Mouse (Mus musculus): Measurements from ENCODE around the gene Mfsd12. TPM values are rescaled to one million over a fixed set of nuclear protein-coding genes. Genes with fewer than 3 reads are reported as not detected.

Gene Mfsd12
- polyA plus RNA-seq, 1 experiment from 2014 or later = 12.9 TPM

DNA sequence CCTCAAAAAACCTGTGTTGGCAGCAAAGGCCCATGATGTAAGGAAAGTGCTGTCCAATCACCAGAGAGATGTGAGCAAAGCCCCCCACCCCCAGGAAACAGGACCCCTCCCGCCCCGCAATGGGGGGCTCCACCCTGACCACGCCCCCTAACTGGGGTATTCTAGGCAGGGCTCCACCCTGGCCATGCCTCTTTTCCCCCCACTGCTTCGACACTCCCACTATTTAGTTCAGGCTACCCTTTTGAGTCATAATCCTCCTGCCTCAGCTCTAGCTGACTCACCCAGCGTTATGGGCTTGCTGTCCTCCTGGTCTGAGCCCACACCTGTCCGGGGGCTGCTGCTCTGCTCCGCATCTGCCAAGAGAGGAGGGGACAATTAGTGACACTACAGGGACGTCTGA is 52.0 kb downstream of the Mfsd12 start:
- no peak for ATAC-seq (ENCODE audit: low FRiP score)
- Histone ChIP-seq H3K9me3 (replicated peaks) (no peaks in the 10 kb centered on the region), H3K9ac (no peak overlapping the region), H3K4me3 (no peak overlapping the region), H3K4me2 (replicated peaks) (no peak overlapping the region), H3K27ac (peak overlapping the region; percentile 25), H3K4me1 (peaks cover 78% of the 10 kb centered on the region), H3K36me3 (peaks cover 16% of the 10 kb centered on the region), H3K27me3 (peaks cover 40% of the 10 kb centered on the region)
- WGBS = 10% methylated on average over 8 of the region's 8 CpGs

DNA sequence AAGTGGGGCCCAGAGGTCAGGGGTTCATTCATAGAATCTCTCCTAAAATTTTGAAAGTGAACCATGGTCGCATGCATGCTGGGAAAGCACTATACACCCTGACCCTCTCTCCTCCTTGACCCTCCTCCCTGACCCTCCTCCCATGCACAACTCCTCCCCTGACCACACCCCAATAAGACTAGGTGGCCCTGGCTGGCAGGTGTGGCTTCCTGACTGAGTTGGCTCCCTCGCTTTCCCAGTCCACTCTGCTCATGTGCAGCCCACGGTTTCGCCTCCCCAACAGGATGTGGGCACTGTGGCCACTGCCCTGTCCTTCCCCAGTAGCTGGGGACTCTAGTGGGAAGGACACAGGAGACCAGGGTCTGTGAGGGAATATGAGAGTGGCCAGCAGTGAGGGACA is 53.1 kb downstream of the Mfsd12 start:
- Histone ChIP-seq H3K9me3 (replicated peaks) (no peaks in the 10 kb centered on the region), H3K9ac (no peak overlapping the region), H3K36me3 (0 out of 2 replicates have a peak, but pooled peaks cover 7% of the 10 kb centered on the region), H3K27me3 (peaks cover 33% of the 10 kb centered on the region), H3K27ac (0 out of 2 replicates have a peak overlapping the region, but pooled peaks have one; percentile 75), H3K4me1 (peaks cover 86% of the 10 kb centered on the region), H3K4me3 (no peak overlapping the region), H3K4me2 (replicated peaks) (no peak overlapping the region)
- ATAC-seq (ENCODE audit: low FRiP score) = no peak
- WGBS = 69% methylated on average over 4 of the region's 4 CpGs

DNA sequence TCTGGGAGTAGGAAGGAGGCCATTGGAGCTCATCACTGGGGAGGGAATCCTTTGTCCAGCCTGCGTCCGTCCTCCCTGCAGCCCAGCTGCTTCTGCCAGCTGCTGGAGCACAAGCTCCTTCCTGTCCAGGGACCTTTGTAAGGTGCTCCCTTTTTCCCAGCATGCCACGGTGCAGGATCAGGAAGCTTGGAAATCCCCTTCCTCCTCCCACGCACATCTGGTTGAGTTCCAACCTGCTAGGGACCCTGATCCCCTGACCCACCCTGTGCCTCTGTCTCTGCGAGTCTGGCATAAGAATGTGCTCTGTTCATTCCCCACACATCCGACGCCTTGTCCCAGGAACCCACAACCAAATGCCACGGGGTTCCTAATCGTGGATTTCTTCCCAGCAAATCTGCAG is 53.7 kb downstream of the Mfsd12 start:
- Histone ChIP-seq H3K4me1 (peaks cover 90% of the 10 kb centered on the region), H3K36me3 (0 out of 2 replicates have a peak, but pooled peaks cover under 1% of the 10 kb centered on the region), H3K27me3 (peaks cover 30% of the 10 kb centered on the region), H3K27ac (peak overlapping the region; percentile 75), H3K4me3 (no peak overlapping the region), H3K4me2 (replicated peaks) (no peak overlapping the region), H3K9me3 (replicated peaks) (no peaks in the 10 kb centered on the region), H3K9ac (no peak overlapping the region)
- ATAC-seq (ENCODE audit: low FRiP score) = no peak
- WGBS = 74% methylated on average over 9 of the region's 9 CpGs

DNA sequence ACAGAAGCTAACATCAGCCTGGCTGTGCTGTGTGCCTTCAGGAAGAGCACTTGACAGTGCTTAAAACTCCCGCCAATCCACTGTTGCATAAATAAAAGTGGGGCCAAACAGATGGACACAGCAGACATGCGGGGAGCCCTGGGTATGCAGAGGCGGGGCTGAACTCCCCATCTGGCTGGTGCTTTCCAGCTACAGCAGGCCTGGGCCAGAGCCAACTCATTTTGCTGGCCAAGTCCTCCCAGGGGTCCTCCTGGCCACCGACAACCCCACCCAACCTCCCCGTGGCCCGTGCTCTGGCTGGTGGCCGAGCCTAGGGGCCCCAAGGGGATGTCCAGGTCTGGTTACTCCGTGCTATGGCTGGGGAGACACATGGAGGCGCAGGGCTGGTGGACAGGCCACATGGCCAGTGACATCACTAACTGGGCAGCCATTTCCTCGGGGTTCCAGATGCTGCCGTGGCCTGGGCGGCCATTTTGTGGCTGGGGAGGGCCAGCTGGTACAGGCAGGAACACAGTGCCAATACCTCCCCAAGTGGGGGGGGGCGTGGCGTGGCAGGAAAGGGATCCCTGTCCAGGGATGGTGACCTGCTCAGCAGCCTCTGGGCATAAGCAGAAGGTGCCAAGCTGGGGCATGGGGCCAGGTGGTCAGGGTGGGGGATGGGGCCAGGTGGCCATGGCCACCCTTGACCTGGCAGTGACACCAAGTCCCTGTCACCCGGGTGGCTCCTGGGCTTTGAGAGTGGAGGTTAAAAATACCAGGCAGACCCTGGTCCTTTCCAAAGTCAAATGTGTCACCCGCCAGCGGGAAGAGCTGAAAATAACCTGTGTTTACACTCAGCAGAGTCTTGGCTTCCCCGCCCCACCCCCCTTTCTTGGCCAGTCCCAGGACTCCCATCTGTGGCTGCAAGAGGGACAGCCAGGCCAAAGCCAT is 54.4 kb downstream of the Mfsd12 start:
- 0 out of 2 replicates have a peak, but pooled peaks have one; percentile 2 for ATAC-seq (ENCODE audit: low FRiP score)
- peak overlapping the region; percentile 75 for H3K27ac ChIP-seq

DNA sequence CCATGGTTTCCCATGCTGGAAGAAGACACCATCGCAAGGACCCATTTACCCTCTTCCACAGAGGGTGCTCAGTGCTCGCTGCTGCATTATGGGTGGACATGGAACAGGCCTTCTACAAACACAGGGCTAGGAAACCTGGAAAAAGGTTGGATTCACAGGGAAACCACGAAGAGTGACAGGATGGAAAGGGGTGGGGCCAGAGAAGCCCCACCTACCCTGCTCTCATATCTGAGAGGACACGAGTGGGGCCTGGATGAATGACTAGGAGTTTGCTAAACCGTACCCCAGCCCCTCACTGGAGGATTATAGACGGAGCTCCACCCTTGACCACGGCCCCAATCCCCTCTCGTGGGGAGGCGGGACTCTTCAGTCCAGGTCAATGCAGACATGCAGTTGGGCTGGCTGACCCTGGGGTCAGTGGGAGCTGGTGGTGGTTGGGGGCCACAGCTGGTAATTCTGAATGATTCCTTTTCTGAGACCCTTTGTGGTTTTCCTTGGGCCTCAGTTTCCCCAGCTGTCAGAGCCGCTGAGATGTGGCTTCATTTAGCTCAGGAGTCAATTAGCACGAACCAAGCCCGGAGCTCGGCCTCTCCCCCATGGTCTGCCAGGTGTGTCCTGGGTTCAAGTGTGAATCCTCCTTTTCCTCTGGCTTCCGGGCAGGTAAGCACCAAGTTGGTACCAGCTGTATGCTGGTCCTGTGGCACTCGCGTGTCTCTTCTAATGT is 55.5 kb downstream of the Mfsd12 start:
- WGBS = 74% methylated on average over 16 of the region's 16 CpGs
- Histone ChIP-seq H3K4me1 (peaks cover 89% of the 10 kb centered on the region), H3K4me2 (replicated peaks) (no peak overlapping the region), H3K27ac (peak overlapping the region; percentile 75), H3K36me3 (no peaks in the 10 kb centered on the region), H3K9me3 (replicated peaks) (no peaks in the 10 kb centered on the region), H3K4me3 (no peak overlapping the region), H3K9ac (no peak overlapping the region), H3K27me3 (peaks cover 15% of the 10 kb centered on the region)
- ATAC-seq (ENCODE audit: low FRiP score) = no peak

More for the DNA sequence above, 54.4 kb downstream of the Mfsd12 start:
- no peak overlapping the region; the same call in 1 of the 2 replicates for H3K4me2 ChIP-seq (replicated peaks)
- H3K36me3 ChIP-seq = no peaks in the 10 kb centered on the region
- no peaks in the 10 kb centered on the region for H3K9me3 ChIP-seq (replicated peaks)
- WGBS = 66% methylated on average over 18 of the region's 18 CpGs
- 0 out of 2 replicates have a peak overlapping the region, but pooled peaks have one; percentile 24 for H3K9ac ChIP-seq
- H3K27me3 ChIP-seq = peaks cover 22% of the 10 kb centered on the region
- no peak overlapping the region for H3K4me3 ChIP-seq
- H3K4me1 ChIP-seq = peaks cover 89% of the 10 kb centered on the region

DNA sequence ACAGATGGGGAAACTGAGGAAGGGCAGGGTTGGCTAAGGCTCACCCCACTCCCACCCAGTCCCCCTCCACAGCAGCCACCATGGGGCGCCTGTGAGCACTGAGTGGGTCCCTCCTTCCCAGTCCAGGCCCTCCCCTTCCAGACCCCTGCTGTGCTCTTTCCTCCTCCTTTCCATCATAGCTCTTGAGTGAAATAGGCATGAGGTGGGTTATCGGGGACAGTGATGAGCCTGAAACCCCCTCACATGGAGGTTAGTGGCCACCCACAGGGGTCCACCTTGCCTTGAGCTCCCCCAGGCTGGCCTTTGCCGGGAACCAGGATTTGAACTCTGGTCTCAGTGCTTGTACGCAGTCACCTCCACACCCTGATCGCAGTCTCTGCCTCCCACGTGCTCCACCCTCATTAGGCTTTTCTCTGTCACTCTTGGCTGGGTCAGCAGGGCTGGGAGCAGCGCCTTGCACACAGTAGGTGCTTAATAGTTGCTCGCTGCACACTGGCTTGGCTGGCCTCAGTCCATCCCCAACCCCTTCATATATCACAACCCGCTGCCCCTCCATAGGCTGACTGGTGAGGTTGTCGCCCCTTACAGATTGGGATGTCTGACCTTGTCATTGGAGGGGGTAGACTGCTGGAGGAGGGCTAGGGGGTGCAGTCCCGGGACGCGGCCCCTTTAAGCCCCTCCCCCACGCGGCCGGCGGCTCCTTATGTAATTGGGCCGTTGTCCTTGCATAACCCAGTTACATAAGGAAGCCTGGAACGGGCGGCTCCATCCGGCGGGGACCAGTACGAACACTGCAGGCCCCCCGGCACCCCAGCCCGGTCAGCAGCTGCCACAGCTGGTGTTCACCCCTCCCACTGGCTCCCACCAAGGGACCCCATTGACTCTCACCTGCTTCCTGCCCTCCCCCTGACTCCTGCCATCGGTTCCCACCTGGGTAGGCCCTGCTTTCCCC is 56.3 kb downstream of the Mfsd12 start:
- Histone ChIP-seq H3K27ac (peak overlapping the region; percentile 49; the same call in 1 of the 2 replicates), H3K4me3 (no peak overlapping the region), H3K4me2 (replicated peaks) (peak overlapping the region; percentile 34), H3K36me3 (no peaks in the 10 kb centered on the region), H3K9me3 (replicated peaks) (no peaks in the 10 kb centered on the region), H3K4me1 (peaks cover 92% of the 10 kb centered on the region), H3K27me3 (peaks cover 7% of the 10 kb centered on the region; the same call in 1 of the 2 replicates), H3K9ac (peak overlapping the region; percentile 29)
- 30% methylated on average over 26 of the region's 26 CpGs for WGBS
- ATAC-seq (ENCODE audit: low FRiP score) = no peak

DNA sequence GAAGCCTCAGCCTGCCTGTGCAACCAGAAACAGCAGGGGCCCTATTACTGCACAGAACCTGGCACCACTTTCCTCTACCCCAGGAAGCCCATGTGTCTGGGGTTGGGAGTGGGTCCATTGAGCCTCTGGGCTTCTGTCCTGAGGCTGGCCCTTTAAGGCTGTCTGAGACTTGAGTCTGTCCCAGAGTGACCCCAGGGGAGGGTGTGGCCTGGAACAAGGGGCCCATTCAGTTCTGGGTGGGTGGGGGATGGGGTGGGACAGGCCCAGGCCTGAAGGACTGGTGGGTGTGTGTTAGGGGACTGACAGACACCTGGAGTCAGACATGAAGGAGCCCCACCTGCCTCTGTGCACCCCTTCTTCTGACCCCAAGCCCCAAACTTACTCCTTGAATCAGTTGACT is 57.4 kb downstream of the Mfsd12 start:
- Histone ChIP-seq H3K4me2 (replicated peaks) (no peak overlapping the region), H3K27ac (peak overlapping the region; percentile 49), H3K36me3 (no peaks in the 10 kb centered on the region), H3K27me3 (peaks cover 7% of the 10 kb centered on the region; the same call in 1 of the 2 replicates), H3K9me3 (replicated peaks) (no peaks in the 10 kb centered on the region), H3K9ac (no peak overlapping the region), H3K4me1 (peaks cover 88% of the 10 kb centered on the region), H3K4me3 (no peak overlapping the region)
- no peak for ATAC-seq (ENCODE audit: low FRiP score)

DNA sequence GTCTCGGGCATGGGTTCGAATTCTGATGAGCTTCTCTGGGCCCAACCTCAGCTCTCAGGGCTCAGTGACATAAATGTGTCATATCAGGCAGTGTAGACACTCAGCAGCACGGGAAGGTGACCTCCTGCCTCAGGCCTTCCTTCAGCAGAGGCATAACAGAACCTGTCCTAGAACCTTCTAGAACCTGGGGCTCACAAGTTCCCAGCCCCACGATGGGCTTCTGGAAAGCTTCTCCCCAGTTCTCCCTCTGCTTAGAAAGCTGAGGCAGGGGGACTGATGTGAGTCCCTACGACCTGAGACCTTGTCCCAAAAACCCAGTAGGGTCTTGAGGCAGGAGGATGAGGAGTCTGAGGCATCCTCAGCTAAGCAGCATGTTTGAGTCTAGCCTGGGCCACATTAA is 57.9 kb downstream of the Mfsd12 start:
- H3K9me3 ChIP-seq (replicated peaks) = no peaks in the 10 kb centered on the region
- peaks cover 84% of the 10 kb centered on the region for H3K4me1 ChIP-seq
- 76% methylated on average over 5 of the region's 5 CpGs for WGBS
- peak overlapping the region; percentile 5; the same call in 1 of the 2 replicates for H3K27ac ChIP-seq
- peaks cover 4% of the 10 kb centered on the region for H3K36me3 ChIP-seq
- H3K9ac ChIP-seq = no peak overlapping the region
- no peak overlapping the region for H3K4me3 ChIP-seq
- H3K4me2 ChIP-seq (replicated peaks) = no peak overlapping the region
- ATAC-seq (ENCODE audit: low FRiP score) = no peak
- H3K27me3 ChIP-seq = peaks cover 7% of the 10 kb centered on the region; the same call in 1 of the 2 replicates

Small RNA genes within 50 kb of the gene (microRNA-seq; reads per million reads assigned to microRNA genes)
- not detected for gene Mir6913

Other genes with a start within 250 kb of the Mfsd12 start
- 17.7 and 18.2 TPM in 2 replicates for gene Zbtb7a, start 222.3 kb upstream of the Mfsd12 start, polyA plus RNA-seq (2016; fragmentation: Nextera tagmentation; extraction: Ambion mirVana)
- gene Pias4, start 189.6 kb upstream of the Mfsd12 start, polyA plus RNA-seq (2016; fragmentation: Nextera tagmentation; extraction: Ambion mirVana) = 56.7 and 59.2 TPM in 2 replicates
- gene Eef2, start 180.9 kb upstream of the Mfsd12 start, polyA plus RNA-seq (2016; fragmentation: Nextera tagmentation; extraction: Ambion mirVana) = 539 TPM in 2 replicates
- gene Dapk3, start 174.5 kb upstream of the Mfsd12 start, polyA plus RNA-seq (2016; fragmentation: Nextera tagmentation; extraction: Ambion mirVana) = 86.4 and 94.5 TPM in 2 replicates
- not detected in 2 replicates for gene 4930442H23Rik, start 173.6 kb upstream of the Mfsd12 start, polyA plus RNA-seq (2016; fragmentation: Nextera tagmentation; extraction: Ambion mirVana)
- gene Nmrk2, start 155.4 kb upstream of the Mfsd12 start, polyA plus RNA-seq (2016; fragmentation: Nextera tagmentation; extraction: Ambion mirVana) = not detected in 2 replicates
- 33.7 and 36.8 TPM in 2 replicates for gene Atcay, start 126.7 kb upstream of the Mfsd12 start, polyA plus RNA-seq (2016; fragmentation: Nextera tagmentation; extraction: Ambion mirVana)
- 14.0 and 15.6 TPM in 2 replicates for gene Zfr2, start 124.3 kb upstream of the Mfsd12 start, polyA plus RNA-seq (2016; fragmentation: Nextera tagmentation; extraction: Ambion mirVana)
- 6.3 and 6.8 TPM in 2 replicates for gene Matk, start 104.6 kb upstream of the Mfsd12 start, polyA plus RNA-seq (2016; fragmentation: Nextera tagmentation; extraction: Ambion mirVana)
- gene Mrpl54, start 90.6 kb upstream of the Mfsd12 start, polyA plus RNA-seq (2016; fragmentation: Nextera tagmentation; extraction: Ambion mirVana) = 142 and 155 TPM in 2 replicates
- 36.9 and 38.1 TPM in 2 replicates for gene Apba3, start 90.5 kb upstream of the Mfsd12 start, polyA plus RNA-seq (2016; fragmentation: Nextera tagmentation; extraction: Ambion mirVana)
- 5.4 and 6.8 TPM in 2 replicates for gene Tjp3, start 65.9 kb upstream of the Mfsd12 start, polyA plus RNA-seq (2016; fragmentation: Nextera tagmentation; extraction: Ambion mirVana)
- gene Pip5k1c, start 64.5 kb upstream of the Mfsd12 start, polyA plus RNA-seq (2016; fragmentation: Nextera tagmentation; extraction: Ambion mirVana) = 97.3 and 103 TPM in 2 replicates
- gene Cactin, start 36.4 kb upstream of the Mfsd12 start, polyA plus RNA-seq (2016; fragmentation: Nextera tagmentation; extraction: Ambion mirVana) = 53.3 and 54.5 TPM in 2 replicates
- gene Tbxa2r, start 28.8 kb upstream of the Mfsd12 start, polyA plus RNA-seq (2016; fragmentation: Nextera tagmentation; extraction: Ambion mirVana) = 2.7 and 3.1 TPM in 2 replicates
- gene Gipc3, start 14.2 kb upstream of the Mfsd12 start, polyA plus RNA-seq (2016; fragmentation: Nextera tagmentation; extraction: Ambion mirVana) = not detected in 2 replicates
- 92.0 and 93.4 TPM in 2 replicates for gene Hmg20b, start 7.0 kb upstream of the Mfsd12 start, polyA plus RNA-seq (2016; fragmentation: Nextera tagmentation; extraction: Ambion mirVana)
- 0.52 and 0.88 TPM in 2 replicates for gene 4930404N11Rik, start 8.3 kb downstream of the Mfsd12 start, polyA plus RNA-seq (2016; fragmentation: Nextera tagmentation; extraction: Ambion mirVana)
- gene Fzr1, start 21.0 kb downstream of the Mfsd12 start, polyA plus RNA-seq (2016; fragmentation: Nextera tagmentation; extraction: Ambion mirVana) = 132 and 134 TPM in 2 replicates
- 62.7 and 67.5 TPM in 2 replicates for gene Dohh, start 26.9 kb downstream of the Mfsd12 start, polyA plus RNA-seq (2016; fragmentation: Nextera tagmentation; extraction: Ambion mirVana)
- 5.7 and 5.9 TPM in 2 replicates for gene Gm48551, start 27.0 kb downstream of the Mfsd12 start, polyA plus RNA-seq (2016; fragmentation: Nextera tagmentation; extraction: Ambion mirVana)
- gene Gm48552, start 31.5 kb downstream of the Mfsd12 start, polyA plus RNA-seq (2016; fragmentation: Nextera tagmentation; extraction: Ambion mirVana) = 1.1 and 2.4 TPM in 2 replicates
- gene Smim24, start 35.6 kb downstream of the Mfsd12 start, polyA plus RNA-seq (2016; fragmentation: Nextera tagmentation; extraction: Ambion mirVana) = 1.9 and 2.7 TPM in 2 replicates
- 30.9 and 31.5 TPM in 2 replicates for gene Nfic, start 98.1 kb downstream of the Mfsd12 start, polyA plus RNA-seq (2016; fragmentation: Nextera tagmentation; extraction: Ambion mirVana)
- 37.1 and 41.3 TPM in 2 replicates for gene Celf5, start 125.2 kb downstream of the Mfsd12 start, polyA plus RNA-seq (2016; fragmentation: Nextera tagmentation; extraction: Ambion mirVana)
- 75.1 and 79.5 TPM in 2 replicates for gene Ncln, start 138.9 kb downstream of the Mfsd12 start, polyA plus RNA-seq (2016; fragmentation: Nextera tagmentation; extraction: Ambion mirVana)
- 0.52 and 0.65 TPM in 2 replicates for gene S1pr4, start 142.6 kb downstream of the Mfsd12 start, polyA plus RNA-seq (2016; fragmentation: Nextera tagmentation; extraction: Ambion mirVana)
- 0.75 and 0.82 TPM in 2 replicates for gene Gna15, start 166.7 kb downstream of the Mfsd12 start, polyA plus RNA-seq (2016; fragmentation: Nextera tagmentation; extraction: Ambion mirVana)
- gene Gna11, start 187.7 kb downstream of the Mfsd12 start, polyA plus RNA-seq (2016; fragmentation: Nextera tagmentation; extraction: Ambion mirVana) = 75.2 and 76.3 TPM in 2 replicates
- 476 and 504 TPM in 2 replicates for gene Aes, start 202.0 kb downstream of the Mfsd12 start, polyA plus RNA-seq (2016; fragmentation: Nextera tagmentation; extraction: Ambion mirVana)
- gene Tle2, start 217.1 kb downstream of the Mfsd12 start, polyA plus RNA-seq (2016; fragmentation: Nextera tagmentation; extraction: Ambion mirVana) = 30.6 and 32.1 TPM in 2 replicates
- 8.2 and 8.3 TPM in 2 replicates for gene Tle6, start 243.6 kb downstream of the Mfsd12 start, polyA plus RNA-seq (2016; fragmentation: Nextera tagmentation; extraction: Ambion mirVana)
- gene BC025920, start 248.8 kb downstream of the Mfsd12 start, polyA plus RNA-seq (2016; fragmentation: Nextera tagmentation; extraction: Ambion mirVana) = 1.2 and 1.3 TPM in 2 replicates